Mouse (Mus musculus): Measurements from ENCODE around the gene Rbbp4.

DNA sequence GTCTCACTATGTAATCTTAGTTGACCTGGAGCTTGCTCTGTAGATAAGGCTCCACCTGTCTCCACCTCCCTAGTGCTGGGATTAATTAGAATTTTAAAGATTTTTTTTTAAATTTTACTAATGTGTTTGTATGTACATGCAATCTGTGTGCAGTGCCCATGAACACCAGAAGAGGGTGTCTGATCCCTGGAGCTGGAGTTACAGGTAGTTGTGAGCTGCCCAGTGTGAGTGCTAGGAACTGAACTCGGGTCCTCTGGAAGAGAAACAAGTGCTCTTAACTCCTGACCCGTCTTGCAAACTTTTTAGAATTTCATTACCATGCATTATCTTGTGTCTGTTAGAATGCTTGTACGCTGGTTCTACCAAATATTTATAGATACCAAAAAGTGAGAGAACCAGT, 36.2 kb upstream of the Rbbp4 start:
- no peak for TF ChIP-seq CHD1 (IDR thresholded peaks at IDR 0.05; ENCODE audit: low read depth, low read length)
- TF ChIP-seq E2F4 (IDR thresholded peaks at IDR 0.05; ENCODE audit: insufficient replicate concordance, low read depth, low read length) = no peak
- no peak for TF ChIP-seq POLR2A (IDR thresholded peaks at IDR 0.05; ENCODE audit: low read depth, low read length)
- TF ChIP-seq MAFK (IDR thresholded peaks at IDR 0.05; ENCODE audit: insufficient replicate concordance, low read length) = no peak
- TF ChIP-seq CTCF (conservative IDR thresholded peaks at IDR 0.05 in 1 of 2, IDR thresholded peaks at IDR 0.05 in 1 of 2; ENCODE audit: low read depth in 2 of 2, low read length in 2 of 2) = no peak
- TF ChIP-seq USF1 (IDR thresholded peaks at IDR 0.05; ENCODE audit: low read depth, low read length) = no peak
- TF ChIP-seq HCFC1 (IDR thresholded peaks at IDR 0.05; ENCODE audit: low read depth, low read length) = no peak
- TF ChIP-seq MAX (IDR thresholded peaks at IDR 0.05; ENCODE audit: low read length) = no peak
- TF ChIP-seq TBP (conservative IDR thresholded peaks at IDR 0.05; ENCODE audit: low read depth, low read length) = no peak
- no peak for TF ChIP-seq NELFE (IDR thresholded peaks at IDR 0.05; ENCODE audit: low read depth, low read length)
- TF ChIP-seq NRF1 (IDR thresholded peaks at IDR 0.05; ENCODE audit: low read depth, low read length) = no peak

Measured in CH12.LX (cell line).